Mouse (Mus musculus) cerebellum, adult 18-20 months (tissue): ENCODE measurements around the gene Ceacam9.

Experiments
- DNase-seq, 2 experiments: peaks; one replicate each; pipeline ENCODE4 v3.0.0; 2021

The Ceacam9 gene

DNA sequence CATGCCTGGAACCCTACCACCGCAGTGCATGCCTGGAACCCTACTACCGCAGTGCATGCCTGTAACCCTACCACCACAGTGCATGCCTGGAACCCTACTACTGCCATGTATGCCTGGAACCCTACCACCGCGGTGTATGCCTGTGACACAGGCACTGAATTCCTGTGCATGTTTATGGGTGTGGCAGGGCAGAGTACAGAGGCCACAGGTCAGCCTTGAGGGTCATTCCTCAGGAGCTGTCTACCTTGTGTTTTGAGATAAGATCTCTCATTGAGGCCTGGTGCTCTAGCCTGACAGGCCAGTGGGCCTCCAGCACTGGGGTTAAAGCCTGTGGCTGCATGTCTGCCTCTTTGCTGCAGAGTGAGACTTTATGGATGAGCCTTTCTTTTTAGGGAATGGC is 23.6 kb downstream of the Ceacam9 start:
- DNase-seq: no peak

DNA sequence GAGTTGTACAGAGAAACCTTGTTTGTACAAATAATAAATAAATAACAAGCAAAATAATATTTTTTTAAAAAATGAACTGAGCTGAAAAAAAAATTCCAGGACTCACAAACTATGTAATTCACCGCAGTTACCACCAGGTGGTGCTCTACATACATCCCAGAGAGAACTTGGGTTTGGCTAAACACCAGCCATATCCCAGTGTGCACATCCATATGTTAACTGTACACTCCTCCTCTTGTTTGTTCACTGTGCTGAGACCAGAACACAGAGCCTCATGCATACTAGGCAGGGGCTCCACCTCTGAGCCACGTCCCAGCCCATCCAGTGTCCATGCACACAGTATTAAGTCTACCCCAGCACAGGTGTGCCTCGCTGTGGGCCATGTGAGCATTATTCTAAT is 24.4 kb downstream of the Ceacam9 start:
- peak; percentile 58 to 62 for DNase-seq

DNA sequence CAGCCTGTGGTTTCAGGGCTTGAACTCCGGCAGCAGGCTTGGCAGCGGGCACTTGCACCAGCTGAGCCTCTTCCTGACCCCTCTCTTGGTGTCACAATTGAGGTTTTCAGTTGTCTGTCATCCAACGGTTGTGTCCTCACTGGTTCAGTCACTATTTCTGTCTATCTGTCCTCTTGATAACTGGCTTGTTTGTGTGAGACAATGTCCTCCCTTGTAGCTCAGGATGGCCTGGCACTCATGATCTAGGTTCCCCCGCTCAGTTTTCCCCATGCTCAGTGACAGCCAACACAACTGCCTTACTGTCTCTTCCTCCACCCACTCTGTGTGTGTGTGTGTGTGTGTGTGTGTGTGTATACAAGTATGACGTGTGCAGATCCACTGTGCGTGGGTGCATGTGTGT is 25.9 kb downstream of the Ceacam9 start:
- DNase-seq: no peak

DNA sequence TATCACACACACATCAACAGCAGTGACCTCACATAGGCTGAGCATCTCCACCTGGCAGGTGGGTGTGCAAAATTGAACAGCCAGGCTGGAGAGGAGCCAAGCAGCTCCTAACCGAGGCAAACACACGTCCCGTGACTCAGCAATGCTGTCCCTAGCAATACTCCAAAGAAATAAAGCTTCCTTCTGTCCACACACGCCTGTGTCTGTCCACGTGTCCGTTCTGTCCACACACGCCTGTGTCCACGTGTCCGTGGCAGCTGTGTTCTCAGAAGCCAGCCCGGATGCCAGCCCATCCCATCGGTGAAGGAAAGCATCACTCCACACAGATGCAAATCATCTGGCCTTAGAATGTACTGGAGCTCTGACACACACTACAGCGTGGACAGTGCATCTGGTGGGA is 30.3 kb downstream of the Ceacam9 start:
- DNase-seq: no peak

DNA sequence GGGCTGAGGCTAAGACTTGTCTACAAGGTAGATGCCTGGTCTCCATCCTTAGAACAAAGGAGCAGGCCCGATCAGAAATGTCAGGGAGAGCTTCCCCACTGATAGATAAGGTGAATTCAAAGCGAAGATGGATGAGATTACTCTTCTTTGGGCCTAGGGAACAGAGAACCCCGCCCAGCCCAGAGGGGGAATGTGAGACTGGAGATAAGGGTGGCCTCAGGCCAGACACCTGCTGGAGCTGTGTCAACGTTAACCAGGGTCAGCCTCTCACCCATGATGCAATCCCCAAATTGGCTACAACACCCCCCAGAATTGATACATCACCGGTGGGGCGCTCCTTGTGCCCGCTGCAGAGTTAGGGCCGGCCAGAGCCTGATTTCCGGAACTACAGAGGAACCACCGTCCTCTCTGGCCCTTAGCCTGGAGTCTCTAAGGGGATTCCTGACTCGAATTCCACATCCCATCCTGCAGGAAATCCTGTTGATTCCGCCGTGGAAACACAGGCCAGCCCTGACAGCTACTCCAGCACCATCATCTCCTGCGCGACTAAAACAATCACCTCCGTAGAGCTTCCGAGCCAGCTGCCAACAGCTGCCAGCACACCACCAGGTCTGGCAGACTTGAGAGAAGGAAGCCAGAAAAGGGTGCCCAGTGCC is 33.8 kb downstream of the Ceacam9 start:
- DNase-seq: no peak

DNA sequence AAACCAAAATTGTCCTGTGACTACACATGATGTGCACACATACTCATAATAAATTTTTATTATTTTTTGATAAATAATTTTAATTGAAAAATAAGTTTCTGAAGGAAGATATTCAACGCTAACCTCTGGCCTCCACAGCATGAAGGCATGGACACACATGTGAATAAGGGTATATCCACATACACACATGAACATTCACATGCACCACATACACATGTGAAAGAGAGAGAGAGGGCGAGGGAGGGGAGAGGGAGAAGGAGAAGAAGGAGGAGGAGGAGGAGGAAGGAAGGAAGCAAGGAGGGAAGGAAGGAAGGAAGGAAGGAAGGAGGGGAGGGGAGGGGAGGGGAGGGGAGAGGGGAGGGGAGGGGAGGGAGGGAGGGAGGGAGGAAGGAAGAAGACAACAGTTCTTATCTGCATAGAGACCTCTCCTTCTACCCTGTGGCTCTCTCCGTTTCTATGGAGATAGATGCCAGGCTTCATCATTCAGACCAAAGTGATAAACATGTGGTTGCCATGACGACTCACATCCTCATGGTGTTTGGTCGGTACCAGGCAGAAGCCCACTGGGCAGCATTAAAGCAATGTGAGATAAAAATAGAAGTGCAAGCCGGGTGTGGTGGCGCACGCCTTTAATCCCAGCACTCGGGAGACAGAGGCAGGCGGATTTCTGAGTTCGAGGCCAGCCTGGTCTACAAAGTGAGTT is 37.3 kb downstream of the Ceacam9 start:
- DNase-seq: no peak

DNA sequence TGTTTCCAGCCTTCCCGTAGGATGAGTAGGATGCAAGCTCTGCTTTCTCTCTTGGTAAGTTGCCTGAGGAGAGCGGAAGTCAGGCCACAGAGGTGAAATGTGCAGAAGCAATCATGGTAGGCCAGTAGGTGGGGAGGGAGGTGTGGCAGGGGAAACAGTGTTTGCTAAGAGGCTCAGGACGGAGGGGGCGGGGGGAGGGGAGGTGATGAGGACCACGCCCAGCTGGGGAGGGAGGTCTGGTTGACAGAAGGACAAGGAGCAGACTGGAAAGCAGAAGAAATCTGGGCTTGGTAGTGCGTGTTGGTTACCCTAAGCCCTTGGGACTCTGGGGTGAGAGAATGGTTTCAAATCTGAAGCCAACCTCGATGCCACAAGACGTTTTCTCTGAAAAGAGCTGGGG is 38.6 kb downstream of the Ceacam9 start:
- DNase-seq: no peak

DNA sequence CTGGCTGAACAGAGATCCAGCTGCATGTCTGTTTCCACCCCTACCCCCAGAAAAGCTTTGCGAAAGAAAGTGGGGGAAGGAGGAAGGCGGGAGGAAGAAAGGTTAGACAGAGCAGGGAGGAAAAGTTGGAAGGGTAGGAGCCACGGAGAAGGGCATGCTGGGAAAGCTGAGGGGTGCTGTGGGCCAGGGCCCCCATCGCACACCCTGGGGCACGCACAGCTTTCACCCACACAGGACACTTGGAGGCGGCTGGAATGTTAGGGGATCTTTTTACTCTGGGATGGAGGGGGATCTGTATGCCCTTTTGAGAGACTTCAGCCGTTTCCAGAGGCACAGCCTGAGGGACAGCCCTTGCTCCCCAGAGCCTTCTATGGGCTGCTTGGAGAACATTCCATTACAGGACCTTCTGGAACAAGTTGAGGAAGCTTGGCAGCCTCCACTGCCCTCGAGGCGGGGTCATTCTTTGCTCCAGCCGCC is 39.3 kb downstream of the Ceacam9 start:
- no peak for DNase-seq

DNA sequence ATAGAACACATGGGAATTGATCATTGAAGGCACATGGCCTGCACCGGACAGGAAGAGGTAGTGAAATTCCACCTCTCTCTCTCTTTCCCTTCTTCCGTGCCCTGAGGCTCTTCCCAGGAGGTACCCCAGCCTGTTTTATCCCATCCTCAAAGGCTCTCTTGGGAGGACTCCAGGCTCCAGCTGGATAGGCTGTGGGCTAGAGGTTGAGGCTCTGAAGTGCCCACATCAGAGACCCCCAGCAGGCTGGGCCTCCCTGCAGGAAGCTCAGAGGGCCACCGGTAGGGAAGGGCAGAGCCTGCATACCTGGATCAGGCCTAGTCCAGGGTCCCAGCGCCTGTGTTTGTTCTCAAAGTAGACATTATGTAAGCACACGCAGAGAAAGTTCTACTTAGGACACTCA is 39.9 kb downstream of the Ceacam9 start:
- no peak for DNase-seq

DNA sequence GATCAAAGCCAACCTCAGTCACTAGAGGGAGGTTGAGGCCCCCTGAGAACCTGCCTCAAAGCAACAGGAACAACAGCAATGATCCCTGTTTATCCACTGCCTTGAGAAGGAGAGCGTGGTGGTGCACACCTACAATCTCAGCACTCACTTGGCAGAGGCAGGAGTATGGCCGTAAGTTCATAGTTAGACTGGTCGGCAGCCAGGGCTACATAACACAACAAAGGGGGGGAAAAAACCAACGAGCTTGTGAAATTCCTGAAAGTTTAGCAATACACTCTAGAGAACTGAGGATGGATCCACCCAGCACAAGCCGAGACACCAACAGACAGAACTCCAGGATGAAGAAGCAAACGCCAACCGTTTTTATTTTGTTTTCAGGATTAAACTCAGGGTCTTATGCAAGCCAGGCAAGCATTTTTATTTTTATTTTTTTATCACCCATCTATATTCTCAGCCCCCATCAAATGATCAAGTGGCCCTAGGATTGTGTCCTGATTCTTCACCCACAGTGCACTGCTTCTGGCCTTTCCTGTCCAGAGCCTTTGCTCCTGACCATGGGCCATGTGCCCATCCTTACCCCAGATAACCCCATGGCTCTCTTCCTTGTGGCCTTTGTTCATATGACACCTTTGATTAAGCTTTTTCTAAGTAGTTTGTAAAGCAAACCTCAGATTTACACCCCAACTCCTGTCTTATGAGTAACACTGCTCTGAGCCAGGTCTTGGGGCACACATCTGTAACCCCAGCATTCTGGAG is 41.9 kb downstream of the Ceacam9 start:
- DNase-seq: no peak

DNA sequence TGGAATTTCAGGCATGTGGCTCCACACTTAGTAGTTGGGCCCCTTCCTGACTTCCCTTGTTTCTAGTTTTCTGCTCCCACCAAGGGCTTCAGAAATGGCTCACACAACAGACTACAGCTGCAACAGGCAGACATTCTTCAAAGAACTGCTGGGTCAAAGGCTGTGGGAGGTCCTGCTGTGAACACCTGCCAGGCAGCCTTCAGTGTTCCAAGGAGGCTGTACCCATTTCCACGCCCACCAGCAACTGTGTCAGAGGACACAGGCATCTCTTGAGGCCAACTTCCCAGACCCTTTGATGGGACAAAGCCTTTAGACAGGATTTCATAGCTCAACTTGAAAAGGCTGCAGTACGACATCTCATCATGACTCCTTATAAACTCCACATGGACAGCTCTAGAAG is 44.7 kb downstream of the Ceacam9 start:
- no peak for DNase-seq
